Mouse (Mus musculus) MEL (cell line): ENCODE results near the gene Rep15.
A peak's percentile ranks its signal among the peaks of the same experiment; 100 is the strongest.

ENCODE experiments used
- CTCF ChIP-seq, 3 experiments: IDR thresholded peaks in 2 of 3; conservative IDR thresholded peaks in 1 of 3; 2 replicates each; pipeline ENCODE4 v1.5.1; 2011 to 2012; ENCODE audit warnings: low read length in 3 of 3, low read depth in 2 of 3, mild to moderate bottlenecking in 2 of 3, improper control_type of control experiment in 1 of 3, inconsistent platforms in 1 of 3, mixed read lengths in 1 of 3, moderate library complexity in 1 of 3; ENCODE audit not compliant: control insufficient read depth in 1 of 3, insufficient read depth in 1 of 3, poor library complexity in 1 of 3, severe bottlenecking in 1 of 3
- EP300 ChIP-seq, 2 experiments: IDR thresholded peaks; 2 replicates each; pipeline ENCODE4 v1.6.1; 2011; ENCODE audit warnings: improper control_type of control experiment in 2 of 2, low read length in 2 of 2, low read depth in 1 of 2, mild to moderate bottlenecking in 1 of 2
- POLR2A ChIP-seq, 2 experiments: IDR thresholded peaks; 2 replicates each; pipeline ENCODE4 v1.6.1; 2011 to 2012; ENCODE audit warnings: low read length in 2 of 2, mild to moderate bottlenecking in 2 of 2, control low read depth in 1 of 2, improper control_type of control experiment in 1 of 2, low read depth in 1 of 2, moderate library complexity in 1 of 2; ENCODE audit not compliant: control insufficient read depth in 1 of 2, insufficient read depth in 1 of 2, poor library complexity in 1 of 2
- SIN3A ChIP-seq: IDR thresholded peaks from 2 replicates; pipeline ENCODE4 v1.6.1; 2012; ENCODE audit warnings: low read length, improper control_type of control experiment, inconsistent platforms
- TAL1 ChIP-seq: IDR thresholded peaks from 2 replicates; pipeline ENCODE4 v1.6.1; 2012; ENCODE audit warnings: mild to moderate bottlenecking, inconsistent platforms, low read length, moderate library complexity, mixed read lengths
- ZC3H11A ChIP-seq: IDR thresholded peaks from 2 replicates; pipeline ENCODE4 v1.6.1; 2012; ENCODE audit warnings: low read depth, mild to moderate bottlenecking, inconsistent platforms, low read length, improper control_type of control experiment

DNA sequence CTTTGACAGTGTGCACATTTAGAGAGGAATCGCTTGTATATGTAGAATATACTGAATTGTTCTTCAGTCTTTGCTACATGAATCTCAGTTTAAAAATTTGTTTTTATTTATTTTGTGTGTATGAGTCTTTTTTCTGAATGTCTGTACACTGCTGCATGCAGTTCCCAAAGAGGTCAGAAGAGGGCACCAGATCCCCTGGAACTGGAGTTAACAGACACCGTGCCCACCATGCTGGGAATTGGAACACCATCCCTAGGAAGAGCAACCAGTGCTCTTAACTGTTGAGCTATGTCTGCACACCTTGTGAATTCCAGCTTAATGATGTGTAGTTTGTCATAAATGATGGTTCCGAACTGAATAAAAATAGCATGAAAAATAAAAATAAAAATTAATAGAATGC, 24.2 kb upstream of the Rep15 start:
- TF ChIP-seq POLR2A (IDR thresholded peaks at IDR 0.05; ENCODE audit: control insufficient read depth in 1 of 2, insufficient read depth in 1 of 2, low read depth in 1 of 2, low read length in 2 of 2, poor library complexity in 1 of 2), result no peak
- TF ChIP-seq EP300 (IDR thresholded peaks at IDR 0.05; ENCODE audit: low read depth in 1 of 2, low read length in 2 of 2), result no peak
- peak; percentile 77 to 97 (median 83) for TF ChIP-seq CTCF (IDR thresholded peaks at IDR 0.05 in 2 of 3, conservative IDR thresholded peaks at IDR 0.05 in 1 of 3; ENCODE audit: control insufficient read depth in 1 of 3, insufficient read depth in 1 of 3, low read depth in 2 of 3, low read length in 3 of 3, poor library complexity in 1 of 3, severe bottlenecking in 1 of 3)
- peak; percentile 75 for TF ChIP-seq ZC3H11A
- TF ChIP-seq SIN3A, result no peak
- no peak for TF ChIP-seq TAL1
